Mouse (Mus musculus) megakaryocyte, adult 5-6 weeks (primary cell): Measurements from ENCODE around the gene Olfr1. TPM values are rescaled to one million over a fixed set of nuclear protein-coding genes. Genes with fewer than 3 reads are reported as not detected.

ENCODE experiments used
- ATAC-seq: 2 replicates; pipeline ENCODE4 v1.8.0; 2016; ENCODE audit warnings: mild to moderate bottlenecking, inconsistent platforms; ENCODE audit not compliant: poor library complexity, severe bottlenecking
- total RNA-seq, 2 experiments: library from RNA; stranded (forward) in 1 of 2; stranded (reverse) in 1 of 2; fragments of 153-499, 151-499 nt in 1 of 2; fragments of 221-1000, 200-1000 nt in 1 of 2; gene quantifications; 2 replicates each; pipeline versions ENCODE4 v1.2.3 to v1.2.4; 2015 to 2017

Olfr1 gene
- total RNA-seq (2015) = not detected in 2 replicates
- total RNA-seq (2017) = not detected in 2 replicates

GRCm38 (mm10) chr11:73399514-73399913, at the start of gene Olfr1:
Gene Olfr1 (minus strand): TSS chr11:73399614.
- no peak for ATAC-seq

DNA sequence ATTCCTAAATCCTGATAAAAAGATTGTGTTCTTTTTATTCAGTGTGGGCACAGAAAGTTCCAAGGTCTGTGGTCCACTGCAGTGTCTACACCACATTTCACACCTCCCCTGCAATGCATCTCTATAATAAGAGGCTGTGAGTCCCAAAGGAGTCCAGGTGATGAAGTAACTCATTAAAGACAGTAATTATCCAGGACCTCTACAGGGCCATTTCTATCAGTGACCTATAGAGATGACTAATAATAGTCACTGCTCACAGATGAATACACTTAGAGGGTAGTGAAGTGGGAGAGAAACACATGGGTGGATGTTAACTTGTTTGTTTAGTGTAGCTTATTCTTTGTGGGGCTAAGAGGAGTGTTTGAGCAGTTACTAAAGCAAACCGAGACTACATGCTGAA, 29.0 kb upstream of the Olfr1 start, which contains the start of gene Olfr378:
TSS of gene Olfr378 (minus strand) at position 101 of the 400 bp plus-strand sequence.
- ATAC-seq = no peak

- no peak for ATAC-seq
Observed at GRCm38 (mm10) chr11:73395374-73395773, 4.0 kb downstream of the Olfr1 start.

GRCm38 (mm10) chr11:73370946-73371345, 28.5 kb downstream of the Olfr1 start, which contains the start of gene Olfr376:
Gene Olfr376 (plus strand): TSS chr11:73371246.
- no peak for ATAC-seq

DNA sequence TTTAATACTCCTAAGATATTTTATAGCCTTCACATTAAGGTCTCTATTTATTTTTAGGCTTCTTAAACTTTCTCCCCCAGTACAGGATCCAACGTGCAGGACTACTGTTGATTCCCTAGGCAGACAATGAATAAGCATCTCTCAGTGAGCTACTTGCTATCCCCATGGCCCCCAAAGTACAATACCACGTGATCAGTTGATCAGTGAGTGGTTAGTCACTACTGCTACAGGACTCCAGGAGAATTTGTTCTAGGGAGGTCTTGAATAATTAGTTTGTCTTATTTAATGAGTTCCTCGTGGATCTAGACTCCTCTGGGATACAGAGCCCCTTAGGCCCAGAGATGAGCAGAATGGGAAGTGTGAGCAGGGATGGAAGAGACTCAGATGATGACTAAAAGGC, 48.9 kb downstream of the Olfr1 start, which contains the start of gene Olfr20:
TSS of gene Olfr20 (plus strand) at position 301 of the 400 bp plus-strand sequence.
- no peak for ATAC-seq

Other genes with a start within 250 kb of the Olfr1 start
- not detected in 2 replicates for gene P2rx5, start 239.2 kb downstream of the Olfr1 start, total RNA-seq (2015)
- gene P2rx5, start 239.2 kb downstream of the Olfr1 start, total RNA-seq (2017) = not detected in 2 replicates
- 42.9 and 53.0 TPM in 2 replicates for gene Emc6, start 222.6 kb downstream of the Olfr1 start, total RNA-seq (2015)
- 28.7 and 29.0 TPM in 2 replicates for gene Emc6, start 222.6 kb downstream of the Olfr1 start, total RNA-seq (2017)
- gene Tax1bp3, start 222.5 kb downstream of the Olfr1 start, total RNA-seq (2015) = 13.7 and 19.9 TPM in 2 replicates
- gene Tax1bp3, start 222.5 kb downstream of the Olfr1 start, total RNA-seq (2017) = 16.8 and 18.5 TPM in 2 replicates
- gene Ctns, start 200.6 kb downstream of the Olfr1 start, total RNA-seq (2015) = 18.4 and 19.3 TPM in 2 replicates
- 21.0 and 23.3 TPM in 2 replicates for gene Ctns, start 200.6 kb downstream of the Olfr1 start, total RNA-seq (2017)
- gene Shpk, start 200.2 kb downstream of the Olfr1 start, total RNA-seq (2015) = 1.1 and 1.6 TPM in 2 replicates
- gene Shpk, start 200.2 kb downstream of the Olfr1 start, total RNA-seq (2017) = 1.1 and 2.2 TPM in 2 replicates
- not detected in 2 replicates for gene Trpv1, start 165.3 kb downstream of the Olfr1 start, total RNA-seq (2015)
- gene Trpv1, start 165.3 kb downstream of the Olfr1 start, total RNA-seq (2017) = not detected in 2 replicates
- gene Trpv3, start 132.2 kb downstream of the Olfr1 start, total RNA-seq (2015) = not detected in 2 replicates
- gene Trpv3, start 132.2 kb downstream of the Olfr1 start, total RNA-seq (2017) = not detected in 2 replicates
- 1.1 and 1.3 TPM in 2 replicates for gene Aspa, start 70.0 kb downstream of the Olfr1 start, total RNA-seq (2015)
- gene Aspa, start 70.0 kb downstream of the Olfr1 start, total RNA-seq (2017) = 1.7 and 2.2 TPM in 2 replicates
- gene Gm49340, start 69.9 kb downstream of the Olfr1 start, total RNA-seq (2015) = not detected in 2 replicates
- not detected in 2 replicates for gene Gm49340, start 69.9 kb downstream of the Olfr1 start, total RNA-seq (2017)
- not detected in 2 replicates for gene Spata22, start 69.9 kb downstream of the Olfr1 start, total RNA-seq (2015)
- gene Spata22, start 69.9 kb downstream of the Olfr1 start, total RNA-seq (2017) = not detected in 2 replicates
- not detected in 2 replicates for gene Olfr20, start 48.8 kb downstream of the Olfr1 start, total RNA-seq (2015)
- not detected in 2 replicates for gene Olfr20, start 48.8 kb downstream of the Olfr1 start, total RNA-seq (2017)
- not detected in 2 replicates for gene Olfr376, start 28.4 kb downstream of the Olfr1 start, total RNA-seq (2015)
- gene Olfr376, start 28.4 kb downstream of the Olfr1 start, total RNA-seq (2017) = not detected in 2 replicates
- not detected in 2 replicates for gene Olfr378, start 28.9 kb upstream of the Olfr1 start, total RNA-seq (2015)
- not detected in 2 replicates for gene Olfr378, start 28.9 kb upstream of the Olfr1 start, total RNA-seq (2017)
- gene Olfr380, start 57.9 kb upstream of the Olfr1 start, total RNA-seq (2015) = not detected in 2 replicates
- gene Olfr380, start 57.9 kb upstream of the Olfr1 start, total RNA-seq (2017) = not detected in 2 replicates
- not detected in 2 replicates for gene Olfr381, start 92.0 kb upstream of the Olfr1 start, total RNA-seq (2015)
- gene Olfr381, start 92.0 kb upstream of the Olfr1 start, total RNA-seq (2017) = not detected in 2 replicates
- not detected in 2 replicates for gene Olfr382, start 117.6 kb upstream of the Olfr1 start, total RNA-seq (2015)
- gene Olfr382, start 117.6 kb upstream of the Olfr1 start, total RNA-seq (2017) = not detected in 2 replicates
- not detected in 2 replicates for gene Olfr385, start 193.4 kb upstream of the Olfr1 start, total RNA-seq (2015)
- gene Olfr385, start 193.4 kb upstream of the Olfr1 start, total RNA-seq (2017) = not detected in 2 replicates
- not detected in 2 replicates for gene Olfr384, start 199.0 kb upstream of the Olfr1 start, total RNA-seq (2015)
- gene Olfr384, start 199.0 kb upstream of the Olfr1 start, total RNA-seq (2017) = not detected in 2 replicates